Mouse (Mus musculus) kidney, adult 2 months (tissue): ENCODE data around the gene Decr2. TPM values are rescaled to one million over a fixed set of nuclear protein-coding genes. Genes with fewer than 3 reads are reported as not detected.

Experiments used
- DNase-seq: peaks from one replicate; pipeline ENCODE4 v3.0.0; 2021
- H3K27ac ChIP-seq: fragments of 200-500 bp; 2 replicates; pipeline ENCODE4 v1.5.1; 2012; ENCODE audit warnings: low read depth, low read length, control low read depth, inconsistent platforms; ENCODE audit not compliant: insufficient read depth
- H3K27me3 ChIP-seq: fragments of 200-500 bp; replicated peaks from 2 replicates; pipeline ENCODE4 v1.6.1; 2012; ENCODE audit warnings: mild to moderate bottlenecking, moderate library complexity, low read length, inconsistent platforms; ENCODE audit not compliant: control insufficient read depth, insufficient read depth
- H3K36me3 ChIP-seq: fragments of 200-500 bp; 2 replicates; pipeline ENCODE4 v1.6.1; 2012; ENCODE audit warnings: mild to moderate bottlenecking, moderate library complexity, low read length, inconsistent platforms; ENCODE audit not compliant: control insufficient read depth, insufficient read depth
- H3K4me1 ChIP-seq: fragments of 200-500 bp; 2 replicates; pipeline ENCODE4 v1.6.1; 2011; ENCODE audit warnings: low read length; ENCODE audit not compliant: control insufficient read depth, insufficient read depth
- H3K4me3 ChIP-seq: fragments of 200-500 bp; 2 replicates; pipeline ENCODE4 v1.5.1; 2011; ENCODE audit warnings: mild to moderate bottlenecking, low read depth, low read length, control low read depth; ENCODE audit not compliant: insufficient read depth
- CTCF ChIP-seq: fragments of 200-500 bp; conservative IDR thresholded peaks from 2 replicates; pipeline ENCODE4 v1.5.1; 2011; ENCODE audit warnings: low read depth, mild to moderate bottlenecking, control low read depth, low read length, moderate library complexity, mixed read lengths; ENCODE audit not compliant: insufficient read depth, insufficient read length
- POLR2A ChIP-seq: fragments of 200-500 bp; IDR thresholded peaks from one replicate; pipeline ENCODE4 v1.6.1; 2011; ENCODE audit warnings: low read depth, low read length, control low read depth
- WGBS: fragments of 180-500 bp; shearing (Covaris S2); methylation state at CpG from one replicate; pipeline ENCODE4 v1.1.7; 2018; 5-methylcytosine and 5-hydroxymethylcytosine counted together
- polyA plus RNA-seq: library from polyadenylated mRNA; depleted of rRNA; stranded (reverse); fragments of >200 nt; gene quantifications from 2 replicates; pipeline ENCODE4 v1.2.3, GENCODE M21; 2012

Gene Decr2
- polyA plus RNA-seq, 1 experiment, result 74.9 TPM

DNA sequence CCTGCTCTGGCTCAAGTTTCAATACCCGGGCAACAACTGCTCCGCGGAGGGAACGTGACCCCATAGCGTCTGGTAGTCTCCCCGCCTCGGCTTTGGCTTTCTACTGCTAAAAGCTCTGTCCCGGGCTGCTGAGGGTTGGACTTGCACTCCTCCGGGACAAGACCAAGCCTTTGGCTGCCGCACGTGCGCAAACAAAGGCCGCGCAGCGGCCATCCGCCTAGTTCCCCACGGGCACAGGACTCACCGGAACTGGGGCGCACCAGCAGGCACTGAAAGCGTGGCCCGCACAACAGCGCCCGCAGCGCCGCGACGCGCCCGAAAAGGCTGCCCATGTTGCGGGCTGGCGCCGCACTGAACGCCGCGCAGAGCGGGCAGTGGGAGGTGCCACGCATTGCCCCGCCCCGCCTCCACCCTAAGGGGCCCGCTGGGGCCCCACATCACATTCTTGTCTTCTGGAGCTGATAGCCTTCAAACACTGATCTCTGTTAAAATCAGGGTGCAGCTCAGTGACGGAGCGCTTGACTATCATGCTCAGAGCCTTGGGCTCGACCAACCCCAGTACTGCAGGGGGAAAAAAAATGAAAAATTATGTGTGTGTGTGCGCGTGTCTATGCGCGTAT, 5.1 kb upstream of the Decr2 start, which contains the start of gene Nme4:
Gene Nme4 (minus strand): TSS at position 482 of the 620 bp plus-strand sequence.
- WGBS, result 4% methylated on average over 47 of the region's 47 CpGs
- Histone ChIP-seq H3K4me3 (peak within 1 kb of the TSS; percentile 58), H3K4me1 (no peaks in the 10 kb centered on the region; the same call in 1 of the 2 replicates), H3K27me3 (no peaks in the 10 kb centered on the region), H3K27ac (no peak within 1 kb of the TSS), H3K36me3 (no peaks in the 10 kb centered on the region)
- TF ChIP-seq POLR2A (no peak), CTCF (no peak)
- DNase-seq, result peak; percentile 44

DNA sequence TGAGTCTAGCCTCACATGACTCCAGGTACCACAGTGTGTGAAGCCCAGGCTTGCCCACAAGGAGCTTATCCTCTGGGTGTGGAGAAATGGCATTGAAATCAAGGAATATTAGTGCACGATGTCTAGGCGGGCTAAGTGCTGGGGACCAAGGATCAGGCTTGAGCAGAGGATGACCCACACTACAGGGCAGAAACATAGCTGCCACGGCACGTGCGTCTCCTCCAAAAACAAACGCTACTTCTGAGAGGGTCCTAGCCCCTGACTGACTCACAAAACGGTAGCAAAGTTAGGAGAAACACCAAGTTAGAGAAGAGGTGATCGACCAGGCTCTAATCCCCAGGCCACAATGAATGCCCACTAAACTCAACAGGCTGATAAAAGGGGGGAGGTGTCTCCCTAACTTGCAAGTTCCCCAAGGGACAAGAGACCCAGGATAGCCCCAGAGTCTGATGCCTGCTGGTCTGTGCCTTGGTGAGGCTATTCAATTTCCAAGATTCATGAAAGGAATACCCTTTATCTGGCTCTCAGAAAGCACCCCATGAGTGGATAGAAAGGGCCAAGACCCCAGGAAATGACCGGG, 4.5 kb upstream of the Decr2 start:
- Histone ChIP-seq H3K27ac (no peak overlapping the region), H3K4me1 (no peaks in the 10 kb centered on the region; the same call in 1 of the 2 replicates), H3K27me3 (no peaks in the 10 kb centered on the region), H3K36me3 (no peaks in the 10 kb centered on the region), H3K4me3 (peak overlapping the region; percentile 58; the same call in 1 of the 2 replicates)
- DNase-seq, result no peak
- no peak for TF ChIP-seq POLR2A
- 71% methylated on average over 9 of the region's 9 CpGs for WGBS

- no peak for TF ChIP-seq CTCF
- no peak for TF ChIP-seq POLR2A
- Histone ChIP-seq H3K27me3 (no peaks in the 10 kb centered on the region), H3K27ac (no peak overlapping the region), H3K36me3 (no peaks in the 10 kb centered on the region), H3K4me1 (no peaks in the 10 kb centered on the region), H3K4me3 (no peak overlapping the region)
- no peak for DNase-seq
- WGBS, result 71% methylated on average over 9 of the region's 9 CpGs
Observed at GRCm38 (mm10) chr17:26087059-26087564, 3.0 kb downstream of the Decr2 start.

DNA sequence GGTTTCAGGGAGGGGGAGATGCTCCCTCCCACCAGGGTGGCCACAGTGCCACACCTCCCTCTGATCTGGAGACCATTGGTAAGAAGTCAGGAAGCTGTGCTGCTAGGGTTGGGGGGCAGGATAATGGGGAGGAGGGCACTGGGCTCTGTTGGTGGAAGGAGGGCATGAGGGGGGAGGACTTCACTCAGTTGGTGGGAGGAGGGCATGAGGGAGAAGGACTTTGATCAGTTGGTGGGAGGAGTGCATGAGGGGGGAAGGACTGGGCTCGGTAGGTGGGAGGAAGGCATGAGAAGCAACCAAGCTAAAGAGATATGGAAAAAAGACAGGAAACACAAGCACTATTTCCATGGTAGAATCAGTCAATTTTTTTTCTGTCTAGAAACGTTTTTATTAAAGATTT, 9.3 kb downstream of the Decr2 start:
- Histone ChIP-seq H3K27me3 (no peaks in the 10 kb centered on the region), H3K36me3 (no peaks in the 10 kb centered on the region), H3K27ac (no peak overlapping the region), H3K4me1 (no peaks in the 10 kb centered on the region), H3K4me3 (no peak overlapping the region)
- no peak for DNase-seq
- TF ChIP-seq POLR2A (no peak), CTCF (no peak)
- 28% methylated on average over 2 of the region's 2 CpGs for WGBS

DNA sequence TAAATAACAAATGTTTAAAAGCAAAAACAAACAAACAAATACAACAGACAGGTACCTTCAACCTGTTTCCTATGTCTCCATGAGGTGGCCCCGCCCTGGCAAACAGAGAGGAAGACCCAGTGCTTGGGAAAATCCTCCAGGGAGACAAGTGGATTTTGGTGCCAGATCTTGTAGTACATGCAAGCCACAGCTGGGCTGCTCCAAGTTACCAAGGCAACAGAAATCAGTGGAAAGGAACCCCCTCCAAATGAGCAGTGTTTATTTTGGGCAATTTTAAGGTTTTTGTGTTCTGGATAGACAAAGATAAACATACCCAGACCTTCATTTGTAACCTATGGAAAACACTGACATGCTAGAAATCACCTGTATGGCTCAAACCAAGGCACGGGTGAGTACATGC, 11.3 kb downstream of the Decr2 start:
- TF ChIP-seq POLR2A (no peak), CTCF (no peak)
- Histone ChIP-seq H3K27me3 (no peaks in the 10 kb centered on the region), H3K4me1 (no peaks in the 10 kb centered on the region), H3K27ac (no peak overlapping the region), H3K36me3 (no peaks in the 10 kb centered on the region), H3K4me3 (no peak overlapping the region)
- 72% methylated on average over 2 of the region's 2 CpGs for WGBS
- DNase-seq, result no peak

- no peaks in the 10 kb centered on the region for H3K4me1 ChIP-seq
- no peak overlapping the region for H3K4me3 ChIP-seq
- DNase-seq, result no peak
- H3K27me3 ChIP-seq, result no peaks in the 10 kb centered on the region
- no peak overlapping the region for H3K27ac ChIP-seq
- H3K36me3 ChIP-seq, result no peaks in the 10 kb centered on the region
- WGBS, result 72% methylated on average over 3 of the region's 3 CpGs
- TF ChIP-seq POLR2A, result no peak
- TF ChIP-seq CTCF, result no peak
Observed at GRCm38 (mm10) chr17:26075246-26075645, 14.9 kb downstream of the Decr2 start.

GRCm38 (mm10) chr17:26070136-26070535, 20.0 kb downstream of the Decr2 start:
- no peak for DNase-seq
- Histone ChIP-seq H3K4me3 (no peak overlapping the region), H3K27ac (no peak overlapping the region), H3K36me3 (no peaks in the 10 kb centered on the region), H3K27me3 (no peaks in the 10 kb centered on the region), H3K4me1 (peaks cover 12% of the 10 kb centered on the region)
- WGBS, result 28% methylated on average over 6 of the region's 6 CpGs
- no peak for TF ChIP-seq CTCF
- TF ChIP-seq POLR2A, result no peak
